Mouse (Mus musculus) intestine, embryonic 14.5 days (tissue): Measurements from ENCODE around the gene Olfr738. TPM values are rescaled to one million over a fixed set of nuclear protein-coding genes. Genes with fewer than 3 reads are reported as not detected.

Experiments used
- ATAC-seq: fragments of 200-750 bp; cut with Nextera tagmentation; replicated peaks from 2 replicates; pipeline ENCODE4 v1.8.0; 2017; ENCODE audit warnings: low read depth, moderate number of reproducible peaks, moderate TSS enrichment, moderate library complexity; ENCODE audit not compliant: low FRiP score, low TSS enrichment
- DNase-seq: peaks from one replicate; pipeline ENCODE4 v3.0.0-alpha.2; 2018; ENCODE audit warnings: low spot score
- H3K27ac ChIP-seq: fragments of 300-500 bp; sonication (generic); 2 replicates; pipeline ENCODE4 v1.5.1; 2014; ENCODE audit warnings: low read depth, mild to moderate bottlenecking, control low read depth
- H3K27me3 ChIP-seq: fragments of 300-500 bp; sonication (generic); replicated peaks from 2 replicates; pipeline ENCODE4 v1.6.1; 2014; ENCODE audit warnings: low read length, control low read depth; ENCODE audit not compliant: control insufficient read depth, insufficient read depth
- H3K36me3 ChIP-seq: fragments of 300-500 bp; sonication (generic); 2 replicates; pipeline ENCODE4 v1.6.1; 2014; ENCODE audit warnings: low read length, control low read depth; ENCODE audit not compliant: control insufficient read depth, insufficient read depth
- H3K4me1 ChIP-seq: fragments of 300-500 bp; sonication (generic); replicated peaks from 2 replicates; pipeline ENCODE4 v1.6.1; 2014; ENCODE audit warnings: low read length, control low read depth, mixed read lengths; ENCODE audit not compliant: control insufficient read depth, insufficient read depth
- H3K4me2 ChIP-seq: fragments of 300-500 bp; sonication (generic); 2 replicates; pipeline ENCODE4 v1.6.1; 2014; ENCODE audit warnings: low read length
- H3K4me3 ChIP-seq: fragments of 300-500 bp; sonication (generic); 2 replicates; pipeline ENCODE4 v1.5.1; 2014; ENCODE audit warnings: low read depth, low read length, control low read depth, mixed read lengths
- H3K9ac ChIP-seq: fragments of 300-500 bp; sonication (generic); 2 replicates; pipeline ENCODE4 v1.6.1; 2014; ENCODE audit warnings: mild to moderate bottlenecking, low read length
- H3K9me3 ChIP-seq: fragments of 300-500 bp; sonication (generic); 2 replicates; pipeline ENCODE4 v1.6.1; 2016; ENCODE audit warnings: low read length, control low read depth; ENCODE audit not compliant: control insufficient read depth
- WGBS: fragments of 180-500 bp; shearing (Covaris S2); extraction: QIAGEN DNeasy Blood & Tissue Kit; methylation state at CpG from one replicate; pipeline ENCODE4 v1.1.7; 2014; 5-methylcytosine and 5-hydroxymethylcytosine counted together
- polyA plus RNA-seq: library from polyadenylated mRNA; unstranded; fragments of >200 nt; fragmentation: Nextera tagmentation; extraction: Ambion mirVana; gene quantifications from 2 replicates; pipeline ENCODE4 v1.2.1, GENCODE M21; 2014

Gene Olfr738
- polyA plus RNA-seq = not detected in 2 replicates

GRCm38 (mm10) chr14:50407268-50407667 is at the start of gene Olfr738:
TSS of gene Olfr738 (plus strand) at chr14:50407568.
- DNase-seq = no peak
- 59% methylated on average over 1 of the region's 1 CpGs for WGBS
- H3K4me2 ChIP-seq = no peak within 1 kb of the TSS

GRCm38 (mm10) chr14:50357593-50357992 is 49.8 kb upstream of the Olfr738 start, which contains the start of gene Tlr11:
TSS of gene Tlr11 (plus strand) at chr14:50357914.
- no peak for ATAC-seq
- H3K36me3 ChIP-seq = no peaks in the 10 kb centered on the region
- no peaks in the 10 kb centered on the region for H3K4me1 ChIP-seq
- H3K27me3 ChIP-seq = no peaks in the 10 kb centered on the region
- no peak within 1 kb of the TSS for H3K4me3 ChIP-seq
- WGBS = 80% methylated on average over 2 of the region's 2 CpGs
- DNase-seq = no peak
- no peak within 1 kb of the TSS for H3K9ac ChIP-seq
- H3K27ac ChIP-seq = no peak within 1 kb of the TSS
- H3K4me2 ChIP-seq = no peak within 1 kb of the TSS
- no peaks in the 10 kb centered on the region for H3K9me3 ChIP-seq

More at GRCm38 (mm10) chr14:50407268-50407667, at the start of gene Olfr738:
- Histone ChIP-seq H3K4me3 (no peak within 1 kb of the TSS), H3K4me1 (no peaks in the 10 kb centered on the region), H3K27me3 (no peaks in the 10 kb centered on the region), H3K27ac (no peak within 1 kb of the TSS), H3K9ac (no peak within 1 kb of the TSS), H3K36me3 (no peaks in the 10 kb centered on the region), H3K9me3 (no peaks in the 10 kb centered on the region)
- no peak for ATAC-seq

- no peak overlapping the region for H3K4me2 ChIP-seq
- H3K36me3 ChIP-seq = no peaks in the 10 kb centered on the region
- ATAC-seq (no peak), DNase-seq (no peak)
- 93% methylated on average over 3 of the region's 3 CpGs for WGBS
- no peaks in the 10 kb centered on the region for H3K4me1 ChIP-seq
- no peak overlapping the region for H3K27ac ChIP-seq
- no peak overlapping the region for H3K9ac ChIP-seq
- no peaks in the 10 kb centered on the region for H3K9me3 ChIP-seq
- H3K4me3 ChIP-seq = no peak overlapping the region
- H3K27me3 ChIP-seq = no peaks in the 10 kb centered on the region
These were observed 46.9 kb upstream of the Olfr738 start for GRCm38 (mm10) chr14:50360480-50360879.

- Histone ChIP-seq H3K27ac (no peak overlapping the region), H3K9me3 (no peaks in the 10 kb centered on the region), H3K4me3 (no peak overlapping the region), H3K36me3 (no peaks in the 10 kb centered on the region), H3K27me3 (no peaks in the 10 kb centered on the region), H3K4me2 (no peak overlapping the region), H3K9ac (no peak overlapping the region), H3K4me1 (no peaks in the 10 kb centered on the region)
- no peak for ATAC-seq
- WGBS = 95% methylated on average over 2 of the region's 2 CpGs
- DNase-seq = no peak
These were observed 43.8 kb upstream of the Olfr738 start for GRCm38 (mm10) chr14:50363561-50363960.

- H3K36me3 ChIP-seq = no peaks in the 10 kb centered on the region
- H3K4me2 ChIP-seq = no peak within 1 kb of the TSS
- DNase-seq (no peak), ATAC-seq (no peak)
- 59% methylated on average over 2 of the region's 2 CpGs for WGBS
- H3K4me3 ChIP-seq = no peak within 1 kb of the TSS
- no peak within 1 kb of the TSS for H3K27ac ChIP-seq
- H3K27me3 ChIP-seq = no peaks in the 10 kb centered on the region
- no peaks in the 10 kb centered on the region for H3K9me3 ChIP-seq
- H3K4me1 ChIP-seq = no peaks in the 10 kb centered on the region
- no peak within 1 kb of the TSS for H3K9ac ChIP-seq
These were observed 26.5 kb upstream of the Olfr738 start, which contains the start of gene Olfr736 for GRCm38 (mm10) chr14:50380863-50381262. TSS of gene Olfr736 (plus strand) at chr14:50381163.

- H3K4me2 ChIP-seq = no peak within 1 kb of the TSS
- no peak within 1 kb of the TSS for H3K27ac ChIP-seq
- H3K9me3 ChIP-seq = no peaks in the 10 kb centered on the region
- ATAC-seq (no peak), DNase-seq (no peak)
- H3K36me3 ChIP-seq = no peaks in the 10 kb centered on the region
- no peaks in the 10 kb centered on the region for H3K4me1 ChIP-seq
- no peaks in the 10 kb centered on the region for H3K27me3 ChIP-seq
- H3K4me3 ChIP-seq = no peak within 1 kb of the TSS
- WGBS = 75% methylated on average over 2 of the region's 2 CpGs
- no peak within 1 kb of the TSS for H3K9ac ChIP-seq
These were observed 11.0 kb downstream of the Olfr738 start, which contains the start of gene Olfr739 for GRCm38 (mm10) chr14:50418326-50418725. TSS of gene Olfr739 (plus strand) at chr14:50418626.

GRCm38 (mm10) chr14:50445245-50445644 is 37.9 kb downstream of the Olfr738 start, which contains the start of gene Olfr740:
TSS of gene Olfr740 (plus strand) at chr14:50445545.
- H3K4me3 ChIP-seq = no peak within 1 kb of the TSS
- H3K36me3 ChIP-seq = no peaks in the 10 kb centered on the region
- 86% methylated on average over 3 of the region's 3 CpGs for WGBS
- H3K4me2 ChIP-seq = no peak within 1 kb of the TSS
- DNase-seq = no peak
- no peak for ATAC-seq
- no peak within 1 kb of the TSS for H3K9ac ChIP-seq
- no peaks in the 10 kb centered on the region for H3K4me1 ChIP-seq
- H3K9me3 ChIP-seq = no peaks in the 10 kb centered on the region
- H3K27me3 ChIP-seq = no peaks in the 10 kb centered on the region
- H3K27ac ChIP-seq = no peak within 1 kb of the TSS

Other genes with a start within 250 kb of the Olfr738 start
- gene Olfr730, start 219.4 kb upstream of the Olfr738 start, polyA plus RNA-seq = not detected in 2 replicates
- gene Olfr731, start 165.7 kb upstream of the Olfr738 start, polyA plus RNA-seq = not detected in 2 replicates
- not detected in 2 replicates for gene Olfr732, start 123.4 kb upstream of the Olfr738 start, polyA plus RNA-seq
- not detected in 2 replicates for gene Olfr733, start 106.0 kb upstream of the Olfr738 start, polyA plus RNA-seq
- not detected in 2 replicates for gene Olfr734, start 80.8 kb upstream of the Olfr738 start, polyA plus RNA-seq
- gene Olfr735, start 58.7 kb upstream of the Olfr738 start, polyA plus RNA-seq = not detected in 2 replicates
- not detected in 2 replicates for gene Tlr11, start 49.7 kb upstream of the Olfr738 start, polyA plus RNA-seq
- not detected in 2 replicates for gene Olfr736, start 26.4 kb upstream of the Olfr738 start, polyA plus RNA-seq
- gene Olfr739, start 11.1 kb downstream of the Olfr738 start, polyA plus RNA-seq = not detected in 2 replicates
- gene Olfr740, start 38.0 kb downstream of the Olfr738 start, polyA plus RNA-seq = not detected in 2 replicates
- not detected in 2 replicates for gene Olfr741, start 65.2 kb downstream of the Olfr738 start, polyA plus RNA-seq
- gene Olfr742, start 96.0 kb downstream of the Olfr738 start, polyA plus RNA-seq = not detected in 2 replicates
- gene Olfr743, start 114.3 kb downstream of the Olfr738 start, polyA plus RNA-seq = not detected in 2 replicates
- not detected in 2 replicates for gene Olfr744, start 207.3 kb downstream of the Olfr738 start, polyA plus RNA-seq
- gene Olfr745, start 231.8 kb downstream of the Olfr738 start, polyA plus RNA-seq = not detected in 2 replicates
- gene Olfr746, start 239.5 kb downstream of the Olfr738 start, polyA plus RNA-seq = not detected in 2 replicates